ENCODE assay signal across 17 mouse cellular contexts in the genomic region with DNA sequence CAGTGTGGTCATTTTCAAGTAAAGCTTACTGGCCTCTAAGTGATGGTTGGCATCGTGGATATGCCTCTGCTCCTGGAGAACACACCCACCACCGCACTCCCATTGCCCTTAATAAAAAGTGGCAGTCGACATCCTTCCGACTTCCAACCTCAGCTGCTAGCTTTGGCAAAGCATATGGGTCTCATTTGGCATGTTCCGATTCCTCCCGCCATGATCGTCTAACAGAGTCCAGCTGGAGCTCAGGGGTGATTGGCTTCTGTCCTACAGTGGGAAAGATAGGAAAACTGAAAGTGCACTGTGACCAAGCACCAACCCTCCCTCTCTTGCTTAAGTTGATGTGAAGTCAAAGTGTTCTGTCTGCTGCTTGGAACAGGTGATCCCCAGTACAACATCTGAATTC.
"Had no signal": no experiment of that assay in that cellular context is flagged by ENCODE, and none has a peak within 500 bp of the region (broad histone marks: within the 10 kb centered on the region; RNA-seq: fewer than 3 reads in every experiment).

No protein-coding gene starts in this region.

- H3K27ac ChIP-seq: layer of hippocampus, adult 2 months; limb, embryonic 12.5 days; liver, embryonic 13.5 days; lung, embryonic 15.5 days; macrophage; midbrain, embryonic 15.5 days; stomach, embryonic 15.5 days had no signal

- ATAC-seq: liver, postnatal 0 days; midbrain, embryonic 15.5 days had no signal

- H3K36me3 ChIP-seq: limb, embryonic 12.5 days; liver, embryonic 13.5 days; lung, embryonic 15.5 days; midbrain, embryonic 15.5 days; stomach, embryonic 15.5 days had no signal

- H3K27me3 ChIP-seq: limb, embryonic 12.5 days; liver, embryonic 13.5 days; lung, embryonic 15.5 days; megakaryocyte, embryonic 14.5 days; midbrain, embryonic 15.5 days; stomach, embryonic 15.5 days had no signal

- H3K4me3 ChIP-seq: layer of hippocampus, adult 2 months; limb, embryonic 12.5 days; liver, embryonic 13.5 days; lung, embryonic 15.5 days; megakaryocyte, embryonic 14.5 days; midbrain, embryonic 15.5 days; stomach, embryonic 15.5 days had no signal

- H3K9me3 ChIP-seq: limb, embryonic 12.5 days; liver, embryonic 13.5 days; lung, embryonic 15.5 days; midbrain, embryonic 15.5 days; stomach, embryonic 15.5 days had no signal

- H3K4me2 ChIP-seq: limb, embryonic 12.5 days; liver, embryonic 13.5 days; lung, embryonic 15.5 days; midbrain, embryonic 11.5 days; midbrain, embryonic 15.5 days; stomach, embryonic 15.5 days had no signal

- DNase-seq: kidney, postnatal 10 days; kidney, postnatal 4 days; liver; liver, embryonic 13.5 days; liver, postnatal 0 days; lung, postnatal 14 days; right cerebral cortex, postnatal 14 days; thymus, adult 2 months; thymus, postnatal 25 days had no signal

- H3K4me1 ChIP-seq: liver, embryonic 13.5 days; lung, embryonic 15.5 days; megakaryocyte, embryonic 14.5 days; midbrain, embryonic 15.5 days; stomach, embryonic 15.5 days had no signal

- H3K9ac ChIP-seq: limb, embryonic 12.5 days; liver, embryonic 13.5 days; liver, postnatal 0 days; lung, embryonic 15.5 days; midbrain, embryonic 15.5 days; stomach, embryonic 15.5 days had no signal
